Mouse (Mus musculus): Measurements from ENCODE around the gene Slc5a11. TPM values are rescaled to one million over a fixed set of nuclear protein-coding genes. Genes with fewer than 3 reads are reported as not detected.

Gene Slc5a11
- polyA plus RNA-seq, 1 experiment, result 107 TPM

DNA sequence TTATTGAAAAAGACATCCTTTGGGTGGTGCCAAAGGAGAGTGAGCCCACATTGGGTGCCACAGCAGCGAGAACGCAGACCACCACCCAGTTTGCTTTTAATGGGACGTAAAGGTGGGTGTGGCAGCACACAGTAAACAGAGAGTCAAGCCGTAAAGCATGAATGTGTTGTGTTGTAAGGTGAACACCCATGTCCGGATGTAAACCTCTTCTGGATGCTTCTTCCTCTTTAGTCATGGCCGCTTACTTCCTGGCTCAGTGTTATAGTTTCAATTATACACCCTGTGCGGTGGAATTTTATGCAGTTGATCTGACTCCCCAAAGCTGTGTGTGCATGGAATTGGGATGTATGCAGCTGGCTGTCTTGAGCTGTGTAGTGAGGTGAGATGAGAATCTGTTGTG, 27.7 kb downstream of the Slc5a11 start:
- DNase-seq, result no peak
- Histone ChIP-seq H3K36me3 (ENCODE audit: control insufficient read depth, insufficient read depth, low read length) (no peaks in the 10 kb centered on the region), H3K27ac (ENCODE audit: insufficient read depth, low read depth, low read length) (no peak overlapping the region), H3K27me3 (replicated peaks; ENCODE audit: control insufficient read depth, insufficient read depth, low read length) (no peaks in the 10 kb centered on the region), H3K4me3 (ENCODE audit: insufficient read depth, low read depth, low read length) (no peak overlapping the region), H3K4me1 (ENCODE audit: control insufficient read depth, insufficient read depth, low read length) (no peaks in the 10 kb centered on the region)
- whole genome bisulfite sequencing, result 77% methylated on average over 7 of the region's 7 CpGs
- TF ChIP-seq POLR2A (IDR thresholded peaks at IDR 0.05; ENCODE audit: low read depth, low read length) (no peak), CTCF (conservative IDR thresholded peaks at IDR 0.05; ENCODE audit: insufficient read depth, insufficient read length, low read depth, low read length) (no peak)

DNA sequence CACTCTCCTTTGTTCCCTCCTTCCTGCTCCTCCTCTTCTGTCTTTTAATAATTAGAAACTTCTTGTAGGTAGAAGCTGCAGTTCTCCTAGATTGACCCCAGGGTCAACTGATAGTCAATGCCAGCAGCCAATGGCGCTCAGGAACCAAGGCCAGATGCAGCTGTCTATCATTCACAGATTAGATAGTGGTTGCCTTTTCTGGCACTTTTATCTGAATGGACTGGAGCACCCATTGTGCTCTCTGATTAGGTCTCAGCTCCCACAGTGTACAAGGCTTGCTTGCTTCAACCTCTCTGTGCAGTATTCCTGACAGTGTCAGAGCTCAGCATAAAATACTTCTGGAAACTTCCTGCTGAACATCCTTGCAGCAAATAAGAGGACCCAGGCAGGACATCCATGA, 30.3 kb downstream of the Slc5a11 start:
- no peak for TF ChIP-seq POLR2A (IDR thresholded peaks at IDR 0.05; ENCODE audit: low read depth, low read length)
- no peak for TF ChIP-seq CTCF (conservative IDR thresholded peaks at IDR 0.05; ENCODE audit: insufficient read depth, insufficient read length, low read depth, low read length)
- Histone ChIP-seq H3K36me3 (ENCODE audit: control insufficient read depth, insufficient read depth, low read length) (no peaks in the 10 kb centered on the region), H3K4me3 (ENCODE audit: insufficient read depth, low read depth, low read length) (no peak overlapping the region), H3K4me1 (ENCODE audit: control insufficient read depth, insufficient read depth, low read length) (no peaks in the 10 kb centered on the region), H3K27me3 (replicated peaks; ENCODE audit: control insufficient read depth, insufficient read depth, low read length) (no peaks in the 10 kb centered on the region), H3K27ac (ENCODE audit: insufficient read depth, low read depth, low read length) (no peak overlapping the region)
- WGBS, result 94% methylated on average over 1 of the region's 1 CpGs
- DNase-seq, result no peak

DNA sequence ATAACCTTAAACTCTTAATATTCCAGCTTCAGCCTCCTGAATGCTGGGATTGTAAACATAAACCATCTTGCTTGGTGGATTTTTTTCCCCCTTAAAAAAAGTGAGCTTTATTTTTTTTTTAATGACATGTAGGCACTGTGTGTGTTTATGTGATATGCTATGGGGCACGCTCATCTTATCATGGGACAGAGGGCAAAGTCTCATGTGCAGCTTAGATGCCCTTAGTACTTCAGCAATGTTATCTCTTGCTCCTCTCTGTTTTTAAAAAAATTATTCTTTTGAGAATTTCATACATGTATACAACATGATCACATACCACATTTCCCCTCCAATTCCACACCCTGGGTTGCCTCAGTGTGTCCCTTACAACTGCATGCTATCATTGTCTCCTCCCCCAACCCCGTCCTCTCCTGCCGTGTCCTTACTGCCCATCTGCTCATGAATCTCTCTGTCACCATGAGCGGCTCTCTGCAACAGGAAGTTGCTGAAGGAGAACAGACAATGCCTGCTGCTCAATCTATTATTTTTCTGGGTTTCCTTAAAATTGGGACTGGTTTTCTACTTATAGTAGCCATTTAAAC, 32.0 kb downstream of the Slc5a11 start:
- Histone ChIP-seq H3K27me3 (replicated peaks; ENCODE audit: control insufficient read depth, insufficient read depth, low read length) (no peaks in the 10 kb centered on the region), H3K36me3 (ENCODE audit: control insufficient read depth, insufficient read depth, low read length) (no peaks in the 10 kb centered on the region), H3K27ac (ENCODE audit: insufficient read depth, low read depth, low read length) (no peak overlapping the region), H3K4me3 (ENCODE audit: insufficient read depth, low read depth, low read length) (no peak overlapping the region), H3K4me1 (ENCODE audit: control insufficient read depth, insufficient read depth, low read length) (no peaks in the 10 kb centered on the region)
- 40% methylated on average over 4 of the region's 4 CpGs for WGBS
- TF ChIP-seq POLR2A (IDR thresholded peaks at IDR 0.05; ENCODE audit: low read depth, low read length) (no peak), CTCF (conservative IDR thresholded peaks at IDR 0.05; ENCODE audit: insufficient read depth, insufficient read length, low read depth, low read length) (no peak)
- no peak for DNase-seq

DNA sequence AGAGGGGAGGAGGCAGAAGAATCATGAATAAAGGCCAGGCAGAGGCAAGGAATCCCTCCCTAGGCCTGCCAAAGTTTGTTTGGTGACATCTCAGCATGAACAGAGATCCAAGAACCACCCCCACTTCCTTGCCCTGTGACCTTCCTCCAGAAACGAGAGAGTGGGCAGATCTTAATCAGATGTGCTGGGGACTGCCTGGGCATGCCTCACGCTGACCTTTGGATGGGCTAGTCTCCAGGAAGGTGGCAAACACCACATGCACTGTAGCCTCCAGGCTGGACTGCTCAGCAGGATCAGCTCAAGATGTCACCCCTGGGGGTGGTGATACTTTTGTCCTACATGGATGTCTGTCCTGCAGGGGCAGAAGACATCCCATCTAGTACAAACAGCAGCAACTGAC, 33.6 kb downstream of the Slc5a11 start:
- Histone ChIP-seq H3K27ac (ENCODE audit: insufficient read depth, low read depth, low read length) (no peak overlapping the region), H3K27me3 (replicated peaks; ENCODE audit: control insufficient read depth, insufficient read depth, low read length) (no peaks in the 10 kb centered on the region), H3K4me3 (ENCODE audit: insufficient read depth, low read depth, low read length) (no peak overlapping the region), H3K36me3 (ENCODE audit: control insufficient read depth, insufficient read depth, low read length) (no peaks in the 10 kb centered on the region), H3K4me1 (ENCODE audit: control insufficient read depth, insufficient read depth, low read length) (no peaks in the 10 kb centered on the region)
- 27% methylated on average over 2 of the region's 2 CpGs for WGBS
- peak; percentile 9 for DNase-seq
- no peak for TF ChIP-seq CTCF (conservative IDR thresholded peaks at IDR 0.05; ENCODE audit: insufficient read depth, insufficient read length, low read depth, low read length)
- TF ChIP-seq POLR2A (IDR thresholded peaks at IDR 0.05; ENCODE audit: low read depth, low read length), result no peak

DNA sequence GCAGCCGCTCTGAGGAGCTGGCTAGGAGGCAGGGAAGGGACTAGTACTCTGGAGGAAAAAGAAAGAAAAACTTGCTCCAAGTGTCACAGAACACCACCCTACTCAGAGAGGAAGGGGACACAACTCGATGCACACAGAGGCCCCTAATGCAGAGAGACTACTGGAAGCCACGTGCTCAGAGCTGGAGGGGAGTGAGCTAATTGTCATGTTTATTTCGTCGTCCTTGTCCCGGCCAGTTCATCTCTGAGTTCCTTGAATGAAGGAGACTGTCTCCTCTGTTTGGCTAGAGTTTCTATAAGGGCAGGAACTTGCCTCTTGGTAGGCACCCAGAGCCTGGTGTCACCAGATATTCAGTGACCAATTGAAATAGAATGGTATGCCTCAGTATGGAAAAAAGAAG, 36.8 kb downstream of the Slc5a11 start:
- no peak overlapping the region for H3K4me3 ChIP-seq (ENCODE audit: insufficient read depth, low read depth, low read length)
- no peak overlapping the region for H3K27ac ChIP-seq (ENCODE audit: insufficient read depth, low read depth, low read length)
- no peak for TF ChIP-seq POLR2A (IDR thresholded peaks at IDR 0.05; ENCODE audit: low read depth, low read length)
- no peak for TF ChIP-seq CTCF (conservative IDR thresholded peaks at IDR 0.05; ENCODE audit: insufficient read depth, insufficient read length, low read depth, low read length)
- no peak for DNase-seq
- no peaks in the 10 kb centered on the region for H3K27me3 ChIP-seq (replicated peaks; ENCODE audit: control insufficient read depth, insufficient read depth, low read length)
- no peaks in the 10 kb centered on the region for H3K36me3 ChIP-seq (ENCODE audit: control insufficient read depth, insufficient read depth, low read length)
- no peaks in the 10 kb centered on the region for H3K4me1 ChIP-seq (ENCODE audit: control insufficient read depth, insufficient read depth, low read length)
- 56% methylated on average over 6 of the region's 6 CpGs for WGBS

DNA sequence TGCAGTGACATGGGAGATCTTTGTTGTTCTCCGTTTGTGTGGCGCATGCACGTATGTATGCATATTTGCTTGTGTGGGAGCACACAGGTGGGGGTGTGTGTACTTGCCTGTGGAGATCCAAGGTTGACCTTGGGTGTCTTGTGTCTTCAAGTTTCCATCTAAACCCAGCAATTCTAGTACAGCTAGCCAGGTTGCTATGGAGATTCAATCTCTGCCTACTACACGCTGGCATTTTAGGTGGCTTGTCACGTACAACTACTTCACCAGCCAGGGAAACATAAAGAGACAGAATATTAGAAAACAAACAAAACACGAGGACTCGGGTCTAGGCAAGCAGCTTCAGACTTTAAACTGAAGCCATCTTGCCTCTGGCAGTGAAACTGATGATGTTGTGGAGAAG, 38.8 kb downstream of the Slc5a11 start:
- no peak for DNase-seq
- Histone ChIP-seq H3K27ac (ENCODE audit: insufficient read depth, low read depth, low read length) (no peak overlapping the region), H3K27me3 (replicated peaks; ENCODE audit: control insufficient read depth, insufficient read depth, low read length) (no peaks in the 10 kb centered on the region), H3K4me3 (ENCODE audit: insufficient read depth, low read depth, low read length) (no peak overlapping the region), H3K36me3 (ENCODE audit: control insufficient read depth, insufficient read depth, low read length) (no peaks in the 10 kb centered on the region), H3K4me1 (ENCODE audit: control insufficient read depth, insufficient read depth, low read length) (no peaks in the 10 kb centered on the region)
- TF ChIP-seq CTCF (conservative IDR thresholded peaks at IDR 0.05; ENCODE audit: insufficient read depth, insufficient read length, low read depth, low read length), result no peak
- no peak for TF ChIP-seq POLR2A (IDR thresholded peaks at IDR 0.05; ENCODE audit: low read depth, low read length)
- WGBS, result 70% methylated on average over 7 of the region's 7 CpGs

DNA sequence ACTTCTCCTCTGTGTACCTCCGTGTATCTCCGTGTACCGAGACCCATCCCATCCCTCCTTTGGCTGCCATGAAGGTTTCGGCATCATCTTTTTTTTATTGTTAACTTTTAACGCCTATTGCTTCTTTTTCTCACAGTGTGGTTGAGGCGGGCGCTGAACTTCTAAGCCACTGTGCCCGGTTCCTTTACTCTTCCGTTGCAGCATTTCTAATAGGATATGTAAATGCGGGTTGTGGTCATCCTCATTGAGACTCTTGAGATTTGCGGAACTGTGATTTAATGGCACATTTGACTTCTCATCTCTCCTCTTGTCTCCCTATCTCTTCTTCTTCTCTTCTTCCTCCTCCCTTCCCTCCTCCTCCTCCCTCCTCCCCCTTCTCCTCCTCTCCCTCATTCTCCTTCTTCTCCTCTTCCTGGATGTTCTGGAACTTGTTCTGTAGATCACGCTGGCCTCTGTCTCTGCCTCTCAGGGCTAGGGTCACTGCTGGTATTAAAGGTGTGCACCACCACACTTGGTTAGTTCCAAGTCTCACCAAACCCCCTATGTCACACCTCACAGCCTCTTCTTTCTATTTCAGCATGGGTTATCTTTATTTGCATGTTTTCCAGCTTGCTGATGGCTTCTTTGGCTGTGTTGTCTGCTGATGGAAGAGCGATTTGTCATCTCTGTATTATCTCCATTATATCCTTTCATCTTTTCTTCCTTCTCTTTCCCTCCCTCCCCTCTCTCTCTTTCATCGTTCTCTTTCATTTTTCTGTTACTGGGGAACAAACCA, 39.8 kb downstream of the Slc5a11 start:
- H3K4me1 ChIP-seq (ENCODE audit: control insufficient read depth, insufficient read depth, low read length), result no peaks in the 10 kb centered on the region
- WGBS, result 86% methylated on average over 14 of the region's 14 CpGs
- no peak overlapping the region for H3K4me3 ChIP-seq (ENCODE audit: insufficient read depth, low read depth, low read length)
- no peak overlapping the region for H3K27ac ChIP-seq (ENCODE audit: insufficient read depth, low read depth, low read length)
- no peaks in the 10 kb centered on the region for H3K27me3 ChIP-seq (replicated peaks; ENCODE audit: control insufficient read depth, insufficient read depth, low read length)
- TF ChIP-seq CTCF (conservative IDR thresholded peaks at IDR 0.05; ENCODE audit: insufficient read depth, insufficient read length, low read depth, low read length) (no peak), POLR2A (IDR thresholded peaks at IDR 0.05; ENCODE audit: low read depth, low read length) (no peak)
- DNase-seq, result no peak
- no peaks in the 10 kb centered on the region for H3K36me3 ChIP-seq (ENCODE audit: control insufficient read depth, insufficient read depth, low read length)
